Mouse (Mus musculus) testis, adult 2 months (tissue): ENCODE measurements around the gene Tmem151a.

Source experiments
- CTCF ChIP-seq: fragments of 200-500 bp; IDR thresholded peaks from 2 replicates; pipeline ENCODE4 v1.5.1; 2012; ENCODE audit warnings: low read depth, mild to moderate bottlenecking, inconsistent platforms, low read length, moderate library complexity; ENCODE audit not compliant: control insufficient read depth, insufficient read depth, insufficient replicate concordance
- POLR2A ChIP-seq: fragments of 200-500 bp; IDR thresholded peaks from 2 replicates; pipeline ENCODE4 v1.6.1; 2012; ENCODE audit warnings: low read depth, mild to moderate bottlenecking, inconsistent platforms, low read length, moderate library complexity; ENCODE audit not compliant: control insufficient read depth

DNA sequence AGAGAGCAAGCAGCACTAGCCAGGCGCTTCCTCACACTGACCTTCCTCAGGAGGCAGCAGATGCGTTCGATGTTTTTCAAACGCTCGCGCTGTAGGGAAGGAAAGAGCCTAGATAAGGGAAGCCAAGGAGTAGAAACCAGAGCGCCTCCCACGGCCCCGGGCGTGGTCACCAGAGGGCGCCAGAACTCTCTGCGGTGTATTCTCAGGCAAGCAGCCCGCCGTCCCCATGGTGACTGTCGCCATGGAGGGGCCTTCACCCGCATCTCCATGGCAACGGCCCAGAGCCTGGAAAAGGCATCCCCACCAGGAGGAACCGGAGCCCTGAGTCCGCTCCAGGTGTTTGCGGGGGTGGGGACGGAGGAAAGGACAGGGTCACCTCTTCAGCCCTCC is 8.9 kb upstream of the Tmem151a start:
- no peak for TF ChIP-seq POLR2A
- TF ChIP-seq CTCF, result peak; percentile 66; the same call in 1 of the 2 replicates
